Mouse (Mus musculus): Measurements from ENCODE around the gene Ddx24. TPM values are rescaled to one million over a fixed set of nuclear protein-coding genes. Genes with fewer than 3 reads are reported as not detected.

Ddx24 gene
- total RNA-seq, 4 experiments from 2014 or later: 232 to 260 (median 242) TPM

DNA sequence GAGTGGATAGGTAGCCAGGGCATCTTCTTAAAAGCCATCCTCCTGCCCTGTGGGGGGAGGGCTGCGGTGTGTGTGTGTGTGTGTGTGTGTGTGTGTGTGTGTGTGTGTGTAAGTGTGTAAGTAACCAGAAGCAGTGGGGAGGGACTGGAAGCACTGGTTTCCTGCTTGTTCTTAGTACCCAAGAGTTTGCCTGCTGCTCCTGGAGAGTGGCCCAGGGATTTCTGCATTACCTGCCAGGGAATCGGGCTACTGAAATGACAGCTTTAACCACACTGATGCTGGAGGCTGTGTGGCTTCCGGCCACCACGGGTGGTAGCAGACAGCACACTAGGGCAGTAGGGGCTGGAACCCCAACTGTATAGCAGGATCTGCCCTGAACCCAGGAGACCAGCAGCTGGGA lies 35.6 kb downstream of the Ddx24 start:
- DNase-seq (ENCODE audit: low spot score in 2 of 2): no peak

GRCm38 (mm10) chr12:103389348-103389727 lies 36.3 kb downstream of the Ddx24 start:
- no peak for DNase-seq (ENCODE audit: low spot score in 2 of 2)

- peak; percentile 98 for DNase-seq (ENCODE audit: low spot score in 2 of 2)
Measured at GRCm38 (mm10) chr12:103388505-103389347, 36.9 kb downstream of the Ddx24 start, which contains the start of gene Otub2. Gene Otub2, plus strand, starts transcription at chr12:103388682.

- no peak for DNase-seq (ENCODE audit: low spot score in 2 of 2)
Measured at GRCm38 (mm10) chr12:103380226-103380625, 45.4 kb downstream of the Ddx24 start.

DNA sequence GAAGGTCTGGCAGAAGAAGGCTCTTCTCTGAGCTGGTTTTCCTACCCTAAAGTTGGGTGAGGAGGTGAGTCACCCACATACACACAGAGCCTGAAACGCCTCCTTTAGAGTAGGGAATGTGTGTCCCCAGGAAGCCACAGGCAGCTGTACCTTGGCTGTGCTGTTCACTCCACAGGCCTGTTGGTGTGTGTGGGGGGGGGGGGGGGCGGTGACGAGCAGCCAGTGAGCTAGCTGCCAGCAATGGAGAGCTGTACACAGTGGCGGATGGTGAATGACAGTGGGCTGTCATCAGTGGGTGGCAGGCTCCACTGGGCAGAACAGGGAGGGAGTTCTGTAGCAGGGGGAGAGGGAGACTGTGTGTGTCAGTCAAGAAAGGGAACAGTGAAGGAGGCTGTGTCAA lies 48.9 kb downstream of the Ddx24 start:
- peak; percentile 57 to 60 for DNase-seq (ENCODE audit: low spot score in 2 of 2)

DNA sequence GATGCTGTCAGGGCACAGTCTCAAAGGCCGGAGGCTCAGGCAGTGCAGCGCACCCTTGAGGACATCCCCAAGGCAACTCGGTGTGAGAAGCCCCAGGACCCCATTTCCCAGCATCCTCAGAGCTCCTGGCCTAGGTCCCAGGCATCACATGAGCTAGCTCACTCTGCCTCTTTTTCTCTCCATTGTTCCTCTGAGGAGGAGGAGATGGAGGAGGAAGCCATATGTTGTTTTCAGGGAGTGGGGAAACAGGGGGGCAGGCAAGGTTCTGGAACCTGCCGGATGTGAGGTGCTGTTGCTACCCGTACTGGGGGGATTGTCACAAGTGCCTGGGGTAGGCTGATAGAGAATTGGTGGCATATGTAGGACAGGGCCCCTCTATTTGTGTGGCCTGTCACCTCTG lies 49.5 kb downstream of the Ddx24 start:
- DNase-seq (ENCODE audit: low spot score in 2 of 2): peak; percentile 71 to 78

DNA sequence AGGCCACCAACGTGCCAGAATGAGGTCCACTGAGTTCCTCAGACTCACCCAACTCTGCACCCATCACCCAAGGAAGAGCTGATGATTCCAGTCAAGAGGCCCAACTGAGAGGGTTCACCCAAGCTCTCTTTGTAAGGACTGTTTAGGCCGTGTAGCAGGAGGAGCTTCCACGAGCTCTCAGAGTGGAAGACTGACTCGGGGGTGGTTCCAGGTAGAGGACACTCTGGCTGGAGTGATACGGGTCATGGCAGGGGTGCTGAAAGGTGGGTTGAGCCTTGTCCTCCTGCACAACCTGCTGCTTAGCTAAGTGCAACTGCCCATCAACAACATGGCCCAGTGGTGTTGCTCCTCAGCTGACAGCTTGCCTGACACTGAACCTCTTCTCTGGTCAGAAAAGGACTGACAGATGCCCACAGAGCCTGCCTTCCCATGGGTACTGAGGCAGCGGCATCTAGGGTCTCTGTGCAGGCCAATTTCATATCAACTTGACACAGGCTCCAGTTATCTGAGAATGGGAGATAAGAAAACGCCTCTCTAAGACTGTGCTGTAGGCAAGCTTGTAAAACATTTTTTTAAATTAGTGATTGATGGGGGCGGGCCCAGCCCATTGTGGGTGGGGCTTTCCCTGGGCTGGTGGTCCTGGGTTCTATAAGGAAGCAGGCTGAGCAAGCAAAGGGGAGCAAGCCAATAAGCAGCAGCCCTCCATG lies 51.9 kb downstream of the Ddx24 start:
- DNase-seq (ENCODE audit: low spot score in 2 of 2): no peak

- peak in 1 of 2 experiments; percentile 57 for DNase-seq (ENCODE audit: low spot score in 2 of 2)
Measured at GRCm38 (mm10) chr12:103371711-103372110, 53.9 kb downstream of the Ddx24 start.

DNA sequence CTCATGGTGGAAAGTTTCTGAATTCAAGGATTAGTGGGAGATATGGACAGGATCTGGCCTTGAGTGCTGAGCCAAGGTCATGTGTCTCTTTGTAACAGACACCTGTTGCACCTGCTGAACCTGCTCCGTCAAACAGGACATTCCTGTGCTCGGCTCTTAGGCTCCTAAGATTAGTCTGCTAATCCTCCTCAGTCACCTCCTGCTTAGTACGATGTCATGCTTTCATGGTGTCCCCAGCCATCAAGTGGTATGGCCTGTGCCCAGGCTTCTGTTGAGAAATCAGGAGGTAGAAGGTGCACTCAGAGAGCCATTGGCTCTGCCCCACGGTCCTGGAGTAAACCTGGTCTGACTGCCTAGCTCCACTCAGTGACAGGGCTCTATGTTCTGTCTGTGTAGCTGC lies 54.8 kb downstream of the Ddx24 start:
- DNase-seq (ENCODE audit: low spot score in 2 of 2): no peak

DNA sequence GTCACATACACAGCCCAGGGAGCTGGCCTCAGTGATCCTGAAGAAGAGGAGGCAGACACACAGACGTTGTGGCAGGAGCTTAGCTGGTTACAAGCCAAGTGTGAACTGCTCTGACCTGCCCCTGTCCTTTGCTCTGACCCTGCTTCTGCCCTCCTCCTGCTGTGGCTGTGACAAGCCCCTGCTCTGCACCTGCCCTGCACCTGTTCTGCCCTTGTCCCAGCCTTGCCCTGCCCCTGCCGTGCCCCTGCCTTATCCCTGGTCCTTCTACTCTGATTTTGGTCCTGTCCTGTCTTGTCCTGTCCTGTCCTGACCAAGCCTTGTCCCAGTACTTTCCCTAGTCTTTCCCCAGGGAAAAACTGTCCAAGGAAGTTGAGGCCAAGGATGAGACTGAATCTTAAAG lies 56.9 kb downstream of the Ddx24 start:
- DNase-seq (ENCODE audit: low spot score in 2 of 2): no peak

DNA sequence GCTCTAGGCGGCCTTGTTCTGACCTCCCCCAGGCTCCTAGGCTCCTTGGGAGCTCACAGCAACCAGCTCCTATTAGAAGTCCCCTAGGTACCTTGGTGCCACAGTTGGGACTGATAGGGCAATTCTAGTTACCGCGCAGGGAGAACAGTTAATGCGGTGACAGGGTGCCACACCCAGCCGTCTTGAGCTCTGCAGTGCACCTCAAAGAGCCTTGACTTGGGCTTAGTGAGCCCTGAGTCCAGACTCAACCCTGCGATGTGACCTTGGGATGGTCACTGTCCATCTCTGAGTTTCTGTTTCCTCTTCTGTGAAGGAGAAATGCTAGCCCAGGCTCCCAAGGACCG lies 57.3 kb downstream of the Ddx24 start:
- no peak for DNase-seq (ENCODE audit: low spot score in 2 of 2)

DNA sequence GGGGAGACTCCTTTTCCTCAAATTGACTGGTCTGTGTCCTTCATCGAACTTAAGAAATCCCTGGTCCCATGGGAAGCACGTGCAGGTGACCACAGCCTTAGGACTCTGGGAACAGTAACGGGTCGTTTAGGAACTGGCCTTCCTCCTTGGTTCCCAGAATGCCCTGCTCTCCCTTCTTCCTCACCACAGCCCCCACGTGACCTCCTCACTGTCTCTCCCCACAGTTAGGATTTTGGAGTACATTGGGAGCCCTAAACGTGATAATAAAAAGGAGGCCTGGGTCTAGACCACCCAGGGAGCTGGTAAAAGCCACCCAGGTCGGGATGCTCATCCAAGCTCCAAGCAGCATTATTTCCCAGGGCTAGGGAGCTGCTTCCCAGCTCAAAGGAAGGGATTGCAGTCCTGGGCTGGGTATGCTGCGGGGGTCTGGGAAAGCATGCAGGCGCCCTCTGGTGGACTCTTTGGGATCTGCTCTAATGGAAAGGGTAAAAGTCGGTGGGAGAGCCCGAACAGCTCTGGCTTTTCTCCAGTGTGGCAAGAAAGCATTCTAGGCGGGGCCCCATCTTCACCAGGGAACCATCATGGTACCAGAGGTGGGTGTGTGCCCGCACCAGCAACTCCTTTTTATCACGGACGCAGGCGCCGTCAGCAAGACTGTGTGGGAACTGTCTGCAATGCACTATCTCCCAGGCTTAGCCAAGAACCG lies 57.9 kb downstream of the Ddx24 start:
- peak in 1 of 2 experiments; percentile 78 for DNase-seq (ENCODE audit: low spot score in 2 of 2)

DNA sequence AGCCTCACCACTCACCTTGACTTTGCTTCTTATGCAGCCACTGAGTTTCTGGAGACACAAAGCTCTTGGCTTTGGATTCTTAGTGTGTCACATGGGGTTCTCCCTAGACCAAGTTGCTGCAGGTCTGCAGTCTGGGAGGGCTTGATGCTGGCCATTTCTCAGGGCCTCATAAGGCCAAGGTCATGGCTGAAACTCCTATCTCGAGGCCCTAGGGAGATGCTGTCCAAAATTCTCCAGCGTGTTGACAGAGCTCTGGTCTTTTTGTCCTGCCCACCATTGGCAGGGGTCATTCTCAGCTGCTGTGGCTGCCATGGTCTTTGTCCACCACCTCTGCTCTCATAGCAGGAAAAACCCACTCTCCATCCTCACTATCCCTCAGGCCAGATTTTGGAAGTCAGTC lies 58.5 kb downstream of the Ddx24 start:
- DNase-seq (ENCODE audit: low spot score in 2 of 2): no peak

DNA sequence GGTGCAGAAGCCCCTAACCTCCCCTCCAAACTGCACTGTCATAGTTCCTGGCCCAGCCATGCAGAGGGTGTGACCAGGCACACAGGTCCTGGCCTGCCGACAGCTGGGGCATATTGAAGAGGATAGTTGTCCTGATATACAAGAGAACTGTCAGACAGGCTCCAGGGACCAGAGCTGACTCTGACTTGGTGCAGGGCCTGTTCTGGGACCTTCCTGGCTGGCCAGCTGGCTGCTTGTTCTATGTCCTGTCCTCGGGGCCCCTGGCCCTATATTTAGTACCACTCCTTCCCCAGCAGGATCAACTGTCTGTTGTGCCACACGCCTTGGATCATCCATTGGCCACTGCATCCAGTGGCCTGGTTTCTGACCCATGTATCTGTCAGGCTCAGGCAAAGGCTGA lies 63.3 kb downstream of the Ddx24 start:
- no peak for DNase-seq (ENCODE audit: low spot score in 2 of 2)

DNA sequence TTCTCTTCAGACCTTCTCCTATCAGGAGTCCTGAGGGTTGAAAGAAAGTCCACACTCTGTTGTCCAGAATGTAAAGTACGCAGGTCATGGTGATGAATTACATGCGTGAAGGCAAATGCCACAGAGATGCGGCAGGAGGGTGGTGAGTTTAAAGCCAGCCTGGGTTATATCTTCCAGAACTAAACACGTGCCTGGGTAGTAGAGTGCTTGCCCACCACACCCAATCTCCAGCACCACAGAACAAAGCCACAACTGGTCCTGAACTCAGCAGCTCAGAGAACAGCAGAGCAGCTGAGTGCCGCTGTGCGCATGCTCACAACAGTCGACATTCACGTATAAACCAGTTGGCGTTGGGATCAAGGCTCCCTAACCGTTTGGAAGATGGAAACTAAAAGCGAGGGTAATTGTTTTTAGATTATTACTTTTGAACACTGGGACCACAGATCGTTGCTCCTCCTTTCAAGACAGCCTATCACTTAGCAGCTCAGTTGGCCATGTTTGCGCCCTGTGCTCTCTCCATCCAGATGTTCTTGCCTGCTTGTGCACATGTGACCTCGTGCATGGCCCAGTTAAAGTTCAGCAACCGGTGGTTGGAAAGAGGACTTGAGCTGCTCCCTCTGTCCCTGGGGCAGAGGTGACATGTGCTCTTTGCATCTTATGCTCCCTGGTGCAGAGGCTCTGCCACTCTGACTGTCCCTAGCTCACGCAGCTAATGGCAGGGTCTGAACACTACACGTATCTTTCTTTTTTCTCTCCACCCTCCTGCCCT lies 63.9 kb downstream of the Ddx24 start:
- DNase-seq (ENCODE audit: low spot score in 2 of 2): no peak

- DNase-seq (ENCODE audit: low spot score in 2 of 2): no peak
Measured at GRCm38 (mm10) chr12:103360812-103361211, 64.8 kb downstream of the Ddx24 start.

DNA sequence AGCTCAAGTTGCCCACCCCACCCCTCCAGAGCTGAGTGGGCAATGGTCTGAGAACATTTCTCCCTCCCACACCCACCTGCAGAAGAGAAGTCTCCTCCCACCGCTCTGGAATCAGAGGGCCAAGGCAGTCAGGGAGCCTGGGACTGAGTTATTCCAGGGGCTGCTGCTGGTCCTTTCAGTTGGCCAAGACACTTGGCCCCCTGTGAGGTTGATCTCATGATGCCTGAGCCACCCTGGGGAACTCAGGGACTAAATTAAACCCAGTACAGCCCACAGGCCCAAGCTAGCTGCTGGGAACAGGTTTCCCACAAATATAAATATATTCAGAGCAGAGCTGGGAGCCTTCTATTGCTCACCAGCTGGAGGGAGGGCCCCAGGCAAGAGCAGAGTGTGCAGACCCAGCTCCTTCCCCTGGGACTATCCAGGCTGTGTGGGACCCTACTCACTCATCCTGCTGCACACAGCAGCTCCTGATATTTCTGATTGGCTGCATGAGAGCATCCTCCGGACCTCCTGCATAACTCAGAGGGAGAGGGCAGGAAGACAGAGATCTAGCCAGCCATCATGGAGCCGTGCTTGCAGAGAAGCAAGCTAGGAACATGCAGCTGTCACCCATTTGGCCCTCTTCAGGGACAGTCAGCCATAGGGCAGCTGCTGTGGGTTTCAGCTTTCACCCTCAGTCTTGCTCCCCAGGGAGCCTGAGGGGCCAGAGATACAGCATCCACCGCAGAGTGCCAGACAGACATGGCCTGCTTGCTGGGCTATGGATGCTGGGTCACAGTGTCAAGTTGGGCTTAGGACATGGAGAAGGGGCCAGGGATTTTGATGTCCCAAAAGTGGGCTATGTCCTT lies 66.5 kb downstream of the Ddx24 start:
- DNase-seq (ENCODE audit: low spot score in 2 of 2): no peak

GRCm38 (mm10) chr12:103358216-103358615 lies 67.4 kb downstream of the Ddx24 start:
- DNase-seq (ENCODE audit: low spot score in 2 of 2): no peak

Measured in layer of hippocampus, adult 8-10 months (tissue).